Mouse (Mus musculus) liver, postnatal 0 days (tissue): ENCODE results near the gene Rps6ka4.

Experiments
- CTCF ChIP-seq: sonication (generic); IDR thresholded peaks from 2 replicates; pipeline ENCODE4 v1.5.1; 2016; ENCODE audit warnings: antibody characterized with exemption, low read depth
- EP300 ChIP-seq: IDR thresholded peaks from 2 replicates; pipeline ENCODE4 v1.6.1; 2016; ENCODE audit warnings: antibody characterized with exemption, low read depth, mild to moderate bottlenecking

- TF ChIP-seq CTCF (no peak), EP300 (no peak)
Observed at GRCm38 (mm10) chr19:6851497-6851896, 11.1 kb upstream of the Rps6ka4 start.
